Mouse (Mus musculus): Measurements from ENCODE around the gene Dnaja2.

The Dnaja2 gene

DNA sequence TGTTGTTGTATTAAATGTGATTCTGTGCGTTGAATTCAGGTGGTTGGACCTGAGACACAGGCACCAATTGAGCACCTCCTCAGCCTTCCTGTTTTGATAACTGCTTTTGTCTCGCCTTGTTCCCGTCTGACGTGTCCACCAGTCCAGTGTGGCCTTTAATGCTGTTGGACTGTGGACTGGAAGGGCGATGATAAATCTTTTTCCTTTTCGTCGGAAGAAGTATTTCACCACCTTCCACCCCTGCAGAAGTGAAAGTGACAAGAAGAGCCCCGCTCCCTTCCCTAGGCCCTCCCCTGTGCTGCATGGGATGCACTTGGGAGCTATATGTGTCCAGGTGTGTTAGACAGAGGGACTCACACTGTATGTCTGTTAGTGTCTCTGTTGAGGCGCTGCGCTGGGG, 54.7 kb downstream of the Dnaja2 start:
- no peak for DNase-seq (ENCODE audit: low spot score)

DNA sequence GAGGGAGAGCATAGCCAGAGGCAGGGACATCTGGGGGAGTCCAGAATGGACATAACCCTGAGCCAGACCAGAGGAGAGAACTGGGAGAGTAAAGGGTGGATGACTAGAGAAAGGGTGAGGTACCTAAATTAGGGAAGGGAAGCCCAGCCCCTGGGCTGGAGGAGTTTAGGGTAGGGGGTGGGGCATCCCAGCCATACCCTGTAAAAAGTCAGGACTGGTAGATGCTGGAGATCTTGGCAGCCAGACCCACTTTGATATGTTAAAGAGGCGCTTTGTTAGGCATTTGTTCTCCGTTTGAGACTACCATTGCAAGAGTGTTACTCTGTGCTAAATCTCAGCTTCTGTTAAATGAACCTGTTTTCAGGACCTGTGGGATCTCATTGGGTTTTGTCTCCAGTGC, 56.6 kb downstream of the Dnaja2 start:
- no peak for DNase-seq (ENCODE audit: low spot score)

DNA sequence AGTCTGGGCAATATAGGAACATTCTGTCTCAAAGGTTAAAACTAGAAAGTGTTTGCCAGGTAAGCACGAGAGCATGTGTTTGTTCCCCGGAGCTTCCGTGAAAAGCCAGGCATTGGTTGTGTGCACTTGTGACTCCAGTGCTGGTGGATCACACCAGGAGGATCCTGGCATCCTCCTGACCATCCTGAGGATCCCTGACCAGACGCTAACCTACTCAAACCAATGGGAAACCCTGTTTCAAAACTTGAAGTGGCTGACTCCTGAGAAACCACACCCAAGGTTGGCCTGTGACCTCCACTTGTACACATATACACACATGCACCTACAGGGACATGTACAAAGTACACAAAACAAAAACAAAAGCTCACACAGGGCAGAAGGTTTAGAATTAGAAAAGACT, 58.4 kb downstream of the Dnaja2 start:
- no peak for DNase-seq (ENCODE audit: low spot score)

DNA sequence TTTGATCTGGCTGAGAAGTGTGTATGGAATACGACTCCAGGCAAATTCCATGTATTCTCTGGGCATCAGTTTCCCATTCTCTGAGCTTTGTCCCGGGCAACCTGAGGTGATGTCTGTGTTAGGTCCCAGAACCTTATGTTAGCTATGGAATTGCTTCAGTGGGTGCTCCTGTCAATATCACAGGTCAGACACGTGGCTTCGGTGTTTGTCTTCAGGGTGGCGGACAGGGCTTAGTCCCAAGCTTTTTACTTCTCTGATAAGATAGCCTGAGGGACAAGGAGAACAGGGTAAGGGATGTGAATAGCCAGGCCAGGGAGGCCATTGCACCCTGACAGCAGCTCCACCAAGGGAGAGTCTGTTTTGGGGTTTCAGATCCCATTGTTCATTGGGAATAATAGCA, 59.0 kb downstream of the Dnaja2 start:
- DNase-seq (ENCODE audit: low spot score): no peak

DNA sequence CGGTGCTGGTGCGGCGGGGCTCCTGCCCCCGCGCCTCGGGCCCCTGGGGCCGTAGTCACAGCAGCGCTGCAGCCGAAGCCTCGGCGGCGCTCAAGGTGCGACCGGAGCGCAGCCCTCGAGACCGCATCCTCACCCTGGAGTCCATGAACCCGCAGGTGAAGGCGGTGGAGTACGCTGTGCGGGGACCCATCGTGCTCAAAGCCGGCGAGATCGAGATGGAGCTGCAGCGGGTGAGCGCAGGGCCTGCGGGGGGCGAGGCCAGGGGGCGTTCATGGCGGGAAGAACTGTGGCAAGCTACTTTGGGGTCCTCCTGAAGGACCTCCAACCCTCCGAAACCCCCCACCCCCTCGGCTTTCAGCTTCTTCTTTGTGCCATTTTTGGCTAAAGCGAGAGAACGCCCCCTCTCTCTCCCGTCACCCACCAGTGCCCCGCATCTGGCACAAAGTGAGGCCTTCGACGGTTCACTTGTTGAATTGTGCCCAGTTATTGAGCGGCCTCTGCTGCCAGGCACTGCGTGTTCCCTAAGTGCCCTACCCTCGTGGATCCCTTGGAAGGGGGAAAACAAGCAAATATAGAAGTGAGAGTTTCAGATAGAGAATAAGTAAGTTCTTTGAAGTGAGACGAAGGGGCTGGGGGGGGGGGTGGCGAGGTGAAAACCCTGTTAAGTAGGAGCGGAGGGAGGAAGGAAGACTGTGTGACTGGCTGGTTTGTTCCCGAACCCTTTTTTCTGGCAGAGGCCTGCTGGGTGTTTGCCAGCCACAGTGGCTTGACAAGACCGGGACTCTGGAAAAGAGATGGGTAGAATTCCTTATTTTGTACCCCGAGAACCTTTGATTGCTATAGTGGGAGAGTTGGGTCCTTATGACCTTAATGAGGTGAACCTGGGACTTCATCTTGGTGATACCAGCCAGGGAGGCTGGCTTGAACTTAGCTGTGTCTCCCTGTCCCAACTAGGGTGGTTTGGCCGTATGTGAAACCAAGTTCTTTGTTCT, 61.9 kb downstream of the Dnaja2 start:
- no peak for DNase-seq (ENCODE audit: low spot score)

DNA sequence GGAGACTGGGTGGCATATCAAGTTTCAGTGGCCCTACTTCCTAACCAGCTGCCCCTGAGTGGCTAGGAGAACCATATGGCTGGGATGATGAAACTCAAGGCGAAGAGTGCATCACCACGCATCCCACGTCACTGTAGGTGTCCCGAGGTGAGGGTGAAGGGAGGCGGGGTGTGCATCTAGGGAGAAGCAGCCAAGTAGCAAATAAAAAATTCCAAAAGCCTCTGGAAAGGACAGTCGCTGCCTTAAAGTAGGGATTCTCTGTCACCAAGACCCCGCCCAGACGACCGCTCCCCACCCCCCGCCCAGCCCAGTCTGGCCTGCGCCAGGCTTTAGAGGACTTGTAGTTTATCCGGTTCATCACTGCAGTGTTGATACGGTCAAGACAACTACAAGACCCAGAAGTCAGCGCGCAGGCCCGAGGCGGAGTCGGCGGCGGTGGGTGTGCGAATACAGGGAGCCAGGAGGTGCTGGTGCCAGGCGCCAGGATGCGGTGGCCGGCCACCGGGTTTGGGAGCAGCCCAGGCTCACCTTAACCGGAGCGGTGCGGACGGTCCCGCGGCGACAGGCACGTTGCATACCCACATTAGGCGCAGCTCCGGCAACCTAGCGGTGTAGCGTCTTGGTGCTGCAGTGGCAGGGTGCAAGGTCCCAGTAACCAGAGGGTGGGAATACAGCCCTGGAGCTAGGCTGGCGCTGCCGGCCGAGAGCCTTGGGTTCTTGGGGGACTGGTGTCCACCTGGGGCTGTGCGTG, 62.8 kb downstream of the Dnaja2 start, which contains the start of gene Gpt2:
Gene Gpt2, plus strand, starts transcription at position 452 of the 751 bp plus-strand sequence.
- DNase-seq (ENCODE audit: low spot score): peak; percentile 72

DNA sequence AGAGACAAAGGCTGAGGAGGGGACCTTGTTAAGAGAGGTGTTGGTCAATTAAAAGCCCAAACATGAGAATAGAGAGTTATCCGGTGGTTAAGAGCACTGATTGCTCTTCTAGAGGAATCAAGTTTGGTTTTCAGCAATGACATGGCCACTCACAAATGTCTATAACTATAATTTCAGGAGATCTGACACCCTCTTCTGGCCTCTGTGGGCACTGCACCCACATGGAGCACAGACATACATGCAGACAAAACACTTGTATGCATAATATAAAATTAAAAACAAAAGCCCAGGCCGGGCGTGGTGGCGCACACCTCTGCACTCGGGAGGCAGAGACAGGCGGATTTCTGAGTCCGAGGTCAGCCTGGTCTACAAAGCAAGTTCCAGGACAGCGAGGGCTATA, 65.6 kb downstream of the Dnaja2 start:
- DNase-seq (ENCODE audit: low spot score): no peak

DNA sequence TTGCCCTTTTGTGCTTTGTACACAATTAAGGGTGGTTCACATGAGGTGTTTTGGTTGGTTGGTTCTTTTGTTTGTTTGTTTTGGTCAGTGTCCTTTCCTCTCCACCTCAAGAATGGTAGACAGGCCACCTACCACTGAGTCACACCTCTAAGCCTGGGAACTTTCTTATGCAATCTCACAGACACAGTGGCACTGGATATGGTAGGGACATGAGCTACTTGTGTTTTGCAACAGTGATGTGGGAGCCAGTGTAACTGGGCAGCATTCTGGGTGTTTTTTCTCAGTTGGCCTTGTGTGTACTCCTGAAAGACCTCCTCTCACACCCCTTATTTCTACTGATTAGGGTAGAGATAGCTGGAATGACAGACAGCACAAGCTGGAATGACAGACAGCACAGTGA, 66.5 kb downstream of the Dnaja2 start:
- no peak for DNase-seq (ENCODE audit: low spot score)

DNA sequence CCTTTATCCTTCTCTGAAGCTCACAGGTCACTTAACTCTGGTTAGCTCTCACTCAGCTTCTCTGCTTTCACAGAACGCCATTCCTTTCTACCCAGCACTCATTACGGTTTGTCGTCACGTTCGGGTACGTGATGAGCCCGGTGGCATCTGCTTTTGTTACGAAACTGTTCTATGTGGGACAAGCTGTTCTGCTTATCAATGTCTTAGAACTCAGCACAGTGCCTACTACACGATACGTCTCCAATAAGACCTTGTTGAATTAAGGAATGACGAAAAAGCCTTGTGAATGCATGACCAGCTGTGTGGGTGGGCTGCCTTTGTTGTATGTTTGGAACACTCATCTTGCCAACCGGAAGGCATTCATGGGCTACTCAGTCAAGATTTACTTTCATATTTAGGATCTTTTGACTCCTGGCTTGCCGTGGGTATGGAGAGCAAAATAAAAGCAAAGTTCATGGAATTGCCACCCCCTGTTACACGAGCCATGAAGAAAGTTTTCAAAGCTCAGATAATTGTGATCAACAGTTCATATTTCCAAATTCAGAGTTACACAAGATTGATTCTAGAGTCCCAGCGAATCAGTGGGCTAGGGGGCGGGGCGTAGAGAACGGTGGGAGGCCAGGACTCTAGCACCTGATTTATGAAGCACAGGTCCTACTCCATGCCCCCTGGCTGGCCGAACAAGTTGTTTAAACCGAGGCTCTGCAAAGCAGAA, 67.1 kb downstream of the Dnaja2 start:
- DNase-seq (ENCODE audit: low spot score): no peak

All from urinary bladder, postnatal 10 days (tissue).